Mouse (Mus musculus): ENCODE results near the gene Rusc2. TPM values are rescaled to one million over a fixed set of nuclear protein-coding genes. Genes with fewer than 3 reads are reported as not detected.

The Rusc2 gene
- 49.8 and 124 TPM in 2 replicates for polyA plus RNA-seq (2012; rRNA removed)

DNA sequence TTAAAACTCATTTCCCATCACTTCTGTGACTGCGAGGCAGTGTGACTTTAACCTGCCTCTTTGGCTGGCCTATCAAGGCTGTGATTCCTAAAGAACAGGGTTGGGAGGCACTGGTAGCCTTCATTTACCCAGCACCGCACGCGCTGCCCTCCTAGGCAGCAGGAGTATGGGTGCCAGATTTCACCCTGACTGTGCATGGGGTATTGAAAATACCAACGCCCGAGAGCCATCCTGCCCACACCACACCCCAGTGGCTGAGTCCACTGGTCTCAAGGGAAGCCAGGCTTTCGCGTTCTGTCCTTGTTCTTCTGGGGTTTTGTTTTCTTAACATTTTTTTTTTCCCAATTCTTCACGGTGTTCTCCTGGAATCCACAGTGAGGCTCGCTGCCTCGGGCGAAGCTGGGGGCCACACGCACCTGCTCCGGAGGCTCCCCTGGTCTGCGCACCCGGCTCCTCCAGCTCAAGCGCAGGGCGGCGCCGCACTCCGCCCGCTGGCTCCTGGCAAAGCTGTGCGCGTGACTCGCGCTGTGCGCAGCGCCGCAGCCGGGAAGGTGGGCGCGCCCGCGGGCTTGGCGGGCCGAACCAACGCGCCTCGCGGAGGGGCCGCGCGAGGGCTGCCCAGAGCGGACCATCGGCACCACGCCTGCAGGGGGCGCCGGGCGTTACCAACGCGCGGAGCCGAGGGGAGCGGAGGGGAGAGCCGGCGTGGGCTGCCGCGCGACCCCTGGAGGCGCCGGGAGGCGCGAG, at the start of gene Rusc2:
Gene Rusc2, plus strand, starts transcription at position 572 of the 747 bp plus-strand sequence.
- peak; percentile 89 for TF ChIP-seq POLR2A (IDR thresholded peaks at IDR 0.05; ENCODE audit: borderline replicate concordance, extremely low read depth, insufficient read depth, insufficient read length, poor library complexity, severe bottlenecking)
- TF ChIP-seq CTCF (IDR thresholded peaks at IDR 0.05; ENCODE audit: borderline replicate concordance, extremely low read depth, insufficient read depth, insufficient read length), result peak; percentile 45; the same call in 1 of the 2 replicates
- DNase-seq (ENCODE audit: low read depth), result peak; percentile 96

DNA sequence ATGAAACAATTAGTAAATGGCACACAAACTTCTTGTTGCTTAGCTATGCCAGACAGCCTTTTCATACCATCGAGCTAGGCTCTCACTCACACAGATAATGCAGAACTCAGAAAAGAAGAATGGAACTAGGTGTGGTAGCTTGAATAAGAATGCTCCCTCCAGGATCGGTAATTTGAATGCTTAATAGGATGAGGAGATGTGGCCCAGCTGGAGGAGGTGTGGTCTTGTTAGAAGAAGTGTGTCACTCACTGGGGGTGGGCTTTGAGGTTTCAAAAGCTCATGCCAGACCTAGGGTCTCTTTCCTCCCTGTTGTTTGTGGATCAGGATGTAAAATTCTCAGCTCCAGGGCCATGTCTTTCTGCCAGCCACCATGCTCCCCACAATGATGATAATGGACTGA, 47.0 kb upstream of the Rusc2 start:
- TF ChIP-seq CTCF (IDR thresholded peaks at IDR 0.05; ENCODE audit: borderline replicate concordance, extremely low read depth, insufficient read depth, insufficient read length), result no peak
- no peak for TF ChIP-seq POLR2A (IDR thresholded peaks at IDR 0.05; ENCODE audit: borderline replicate concordance, extremely low read depth, insufficient read depth, insufficient read length, poor library complexity, severe bottlenecking)
- no peak for DNase-seq (ENCODE audit: low read depth)

DNA sequence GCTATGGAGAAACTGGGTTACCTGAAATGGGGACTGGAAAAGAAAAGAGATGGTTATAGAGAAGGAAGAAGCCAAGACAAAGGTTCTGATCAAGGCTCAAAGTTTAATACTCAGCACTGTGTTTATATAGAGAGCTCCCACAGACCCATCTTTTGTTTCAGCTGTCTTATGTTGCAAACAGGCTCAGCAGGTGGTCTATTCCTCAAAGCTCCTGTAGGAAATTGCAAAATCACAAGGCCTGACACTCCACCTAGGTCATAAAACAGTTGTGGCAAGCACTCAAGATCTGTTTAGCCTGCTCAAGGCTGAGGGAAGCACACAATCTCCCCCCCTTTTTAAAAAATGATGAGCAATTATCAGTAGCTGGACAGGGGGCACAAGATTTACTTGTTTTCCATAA, 45.6 kb upstream of the Rusc2 start:
- no peak for DNase-seq (ENCODE audit: low read depth)
- no peak for TF ChIP-seq CTCF (IDR thresholded peaks at IDR 0.05; ENCODE audit: borderline replicate concordance, extremely low read depth, insufficient read depth, insufficient read length)
- no peak for TF ChIP-seq POLR2A (IDR thresholded peaks at IDR 0.05; ENCODE audit: borderline replicate concordance, extremely low read depth, insufficient read depth, insufficient read length, poor library complexity, severe bottlenecking)

DNA sequence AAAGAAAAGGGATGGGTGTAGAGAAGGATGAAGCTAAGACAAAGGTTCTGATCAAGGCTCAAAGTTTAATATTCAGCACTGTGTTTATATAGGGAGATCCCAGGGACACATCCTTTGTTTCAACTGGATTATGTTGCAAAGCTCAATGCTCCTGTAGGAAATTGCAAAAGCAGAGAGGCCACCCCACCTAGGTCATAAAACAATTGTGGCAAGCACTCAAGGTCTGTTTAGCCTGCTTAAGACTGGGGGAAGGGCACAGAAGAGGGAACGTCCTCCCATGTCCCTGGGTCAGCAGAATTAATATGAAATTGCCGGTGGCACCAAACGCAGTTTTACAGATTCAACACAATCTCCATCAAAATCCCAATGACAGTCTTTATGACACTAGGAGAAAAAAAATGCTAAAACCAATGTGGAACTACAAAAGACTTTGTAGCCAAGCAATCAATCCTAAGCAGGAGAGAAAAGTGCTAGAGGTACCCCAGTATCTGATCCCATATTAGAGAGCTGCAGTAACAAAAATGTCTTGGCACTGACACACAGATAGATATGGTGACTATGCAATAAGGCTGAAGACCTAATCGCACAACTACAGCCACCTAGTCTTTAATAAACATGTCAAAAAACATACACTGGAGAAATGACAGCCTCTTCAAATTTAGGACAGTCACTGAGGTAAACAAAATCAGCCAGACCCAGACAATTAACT, 41.5 kb upstream of the Rusc2 start:
- DNase-seq (ENCODE audit: low read depth), result no peak
- TF ChIP-seq CTCF (IDR thresholded peaks at IDR 0.05; ENCODE audit: borderline replicate concordance, extremely low read depth, insufficient read depth, insufficient read length) (no peak), POLR2A (IDR thresholded peaks at IDR 0.05; ENCODE audit: borderline replicate concordance, extremely low read depth, insufficient read depth, insufficient read length, poor library complexity, severe bottlenecking) (no peak)

DNA sequence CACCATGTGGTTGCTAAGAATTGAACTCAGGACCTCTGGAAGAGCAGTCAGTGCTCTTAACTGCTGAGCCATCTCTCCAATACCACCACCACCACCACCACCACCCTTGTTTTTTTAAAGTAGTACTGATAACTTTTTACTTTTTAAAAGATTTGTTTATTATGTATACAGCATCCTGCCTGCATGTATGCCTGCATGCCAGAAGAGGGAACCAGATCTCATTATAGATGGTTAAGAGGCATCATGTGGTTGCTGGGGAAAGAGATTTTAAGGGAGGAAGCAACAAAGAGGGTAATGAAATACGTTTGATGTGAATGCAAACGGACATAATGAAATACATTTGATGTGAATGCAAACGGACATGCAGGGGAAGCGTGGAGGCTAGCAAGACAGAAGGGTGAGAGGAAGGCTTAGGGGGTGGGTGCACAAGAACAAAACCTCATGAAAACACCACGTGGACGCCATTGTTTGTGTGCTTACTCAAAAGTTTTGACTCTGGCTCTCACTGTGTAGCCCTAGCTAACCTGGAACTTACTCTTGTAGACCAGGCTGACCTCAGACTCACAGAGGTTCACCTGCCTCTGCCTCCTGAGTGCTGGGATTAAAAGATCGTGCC, 40.4 kb upstream of the Rusc2 start:
- peak; percentile 18 for DNase-seq (ENCODE audit: low read depth)
- TF ChIP-seq POLR2A (IDR thresholded peaks at IDR 0.05; ENCODE audit: borderline replicate concordance, extremely low read depth, insufficient read depth, insufficient read length, poor library complexity, severe bottlenecking) (no peak), CTCF (IDR thresholded peaks at IDR 0.05; ENCODE audit: borderline replicate concordance, extremely low read depth, insufficient read depth, insufficient read length) (no peak)

DNA sequence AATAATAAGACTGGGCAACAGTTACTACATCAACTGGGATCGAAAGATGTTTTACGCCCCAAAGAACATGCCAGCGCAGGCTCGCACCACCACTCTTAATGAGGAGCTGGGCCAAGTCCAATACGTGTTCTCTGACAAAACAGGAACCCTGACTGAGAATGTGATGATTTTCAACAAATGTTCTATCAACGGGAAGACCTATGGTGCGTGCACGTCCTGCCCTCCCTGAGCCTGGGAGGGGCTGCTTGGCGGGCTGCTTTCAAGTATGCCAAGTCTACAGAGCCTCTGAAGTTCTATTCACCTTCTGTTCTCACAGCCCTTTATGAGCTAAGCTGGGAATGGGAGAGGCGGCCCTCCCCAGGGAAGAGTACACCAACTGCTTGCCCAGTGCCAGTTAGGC, 39.3 kb upstream of the Rusc2 start:
- TF ChIP-seq POLR2A (IDR thresholded peaks at IDR 0.05; ENCODE audit: borderline replicate concordance, extremely low read depth, insufficient read depth, insufficient read length, poor library complexity, severe bottlenecking) (no peak), CTCF (IDR thresholded peaks at IDR 0.05; ENCODE audit: borderline replicate concordance, extremely low read depth, insufficient read depth, insufficient read length) (no peak)
- DNase-seq (ENCODE audit: low read depth), result peak; percentile 83

DNA sequence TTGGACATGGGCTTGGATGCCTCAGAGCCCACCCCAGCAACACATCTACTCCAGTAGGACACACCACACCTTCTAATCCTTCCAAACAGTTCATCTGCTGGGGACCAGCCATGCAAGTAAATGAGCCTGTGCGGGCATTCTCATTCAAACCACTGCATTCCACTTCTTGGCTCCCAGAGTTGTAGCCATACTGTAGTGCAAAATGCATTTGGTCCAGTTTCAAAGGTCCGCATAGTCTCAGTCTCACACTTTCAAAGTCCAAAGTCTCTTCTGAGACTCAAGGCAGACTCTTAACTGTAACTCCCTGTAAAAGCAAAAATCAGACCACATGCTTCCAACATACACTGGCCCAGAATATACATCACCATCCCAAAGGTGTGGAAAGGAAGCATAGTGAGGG, 36.8 kb upstream of the Rusc2 start:
- TF ChIP-seq POLR2A (IDR thresholded peaks at IDR 0.05; ENCODE audit: borderline replicate concordance, extremely low read depth, insufficient read depth, insufficient read length, poor library complexity, severe bottlenecking) (no peak), CTCF (IDR thresholded peaks at IDR 0.05; ENCODE audit: borderline replicate concordance, extremely low read depth, insufficient read depth, insufficient read length) (no peak)
- DNase-seq (ENCODE audit: low read depth), result no peak

DNA sequence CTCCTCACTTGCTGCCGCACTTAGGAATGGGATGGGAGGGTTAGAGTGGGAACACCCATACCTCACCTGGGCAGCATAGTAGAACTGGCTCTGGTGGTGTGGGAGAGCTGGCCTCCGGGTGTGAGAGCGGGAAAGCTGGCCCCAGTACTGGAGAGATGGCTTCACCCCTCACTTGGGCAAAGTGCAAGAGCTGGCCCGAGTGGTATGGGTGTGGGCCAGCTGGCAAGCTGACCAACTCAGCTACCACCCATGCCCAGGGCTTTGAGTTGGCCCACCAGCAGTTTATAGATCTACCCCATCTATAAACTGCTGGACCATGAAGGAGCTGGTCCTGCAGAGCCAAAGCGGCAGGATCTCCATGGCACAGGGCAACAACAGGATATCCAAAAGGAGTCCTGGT, 32.6 kb upstream of the Rusc2 start:
- TF ChIP-seq CTCF (IDR thresholded peaks at IDR 0.05; ENCODE audit: borderline replicate concordance, extremely low read depth, insufficient read depth, insufficient read length) (no peak), POLR2A (IDR thresholded peaks at IDR 0.05; ENCODE audit: borderline replicate concordance, extremely low read depth, insufficient read depth, insufficient read length, poor library complexity, severe bottlenecking) (no peak)
- DNase-seq (ENCODE audit: low read depth), result no peak

DNA sequence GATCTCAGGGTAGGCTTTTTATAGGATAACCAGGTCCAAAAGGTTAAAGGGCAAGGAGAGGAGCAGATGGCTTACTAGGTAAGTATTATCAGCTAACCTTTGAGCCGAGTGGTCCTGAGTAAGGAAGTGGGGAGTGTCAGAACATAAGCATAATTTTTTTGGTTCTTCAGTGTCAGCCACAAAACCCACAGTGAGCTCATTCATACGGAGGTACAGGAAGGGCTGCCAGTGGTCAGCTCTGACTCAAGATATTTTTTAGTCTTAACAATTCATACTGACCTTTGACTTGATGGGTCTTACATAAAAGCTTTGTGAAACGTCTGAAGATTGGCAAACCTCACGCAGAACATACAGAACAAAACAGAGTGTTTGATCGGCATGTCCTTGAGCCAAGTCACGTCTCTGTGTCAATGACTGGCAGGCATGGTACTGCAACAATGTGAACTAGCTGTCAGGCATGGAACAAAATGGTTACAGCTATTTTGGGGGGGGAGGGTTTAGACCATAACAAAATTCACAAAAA, 31.7 kb upstream of the Rusc2 start:
- TF ChIP-seq POLR2A (IDR thresholded peaks at IDR 0.05; ENCODE audit: borderline replicate concordance, extremely low read depth, insufficient read depth, insufficient read length, poor library complexity, severe bottlenecking) (no peak), CTCF (IDR thresholded peaks at IDR 0.05; ENCODE audit: borderline replicate concordance, extremely low read depth, insufficient read depth, insufficient read length) (no peak)
- DNase-seq (ENCODE audit: low read depth), result no peak

DNA sequence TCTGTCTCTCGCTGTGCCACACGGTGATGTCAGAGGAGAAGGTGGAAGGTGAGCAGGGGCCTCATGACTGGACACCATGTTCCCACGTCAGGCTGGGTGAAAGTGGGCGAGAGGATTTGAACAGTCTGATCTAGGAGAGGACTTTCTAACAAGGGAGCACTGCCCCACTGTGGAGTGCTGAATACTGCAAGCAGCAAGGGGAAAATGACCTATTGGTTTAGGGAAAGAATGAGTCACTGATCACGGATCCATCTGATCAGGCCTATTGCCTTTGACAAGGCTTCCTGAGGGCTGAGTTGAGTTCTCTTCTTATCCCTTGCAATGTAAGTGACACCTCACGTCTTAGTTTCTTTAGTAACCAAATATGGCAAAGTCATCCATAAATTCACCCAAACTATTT, 28.1 kb upstream of the Rusc2 start:
- TF ChIP-seq POLR2A (IDR thresholded peaks at IDR 0.05; ENCODE audit: borderline replicate concordance, extremely low read depth, insufficient read depth, insufficient read length, poor library complexity, severe bottlenecking) (no peak), CTCF (IDR thresholded peaks at IDR 0.05; ENCODE audit: borderline replicate concordance, extremely low read depth, insufficient read depth, insufficient read length) (no peak)
- no peak for DNase-seq (ENCODE audit: low read depth)

DNA sequence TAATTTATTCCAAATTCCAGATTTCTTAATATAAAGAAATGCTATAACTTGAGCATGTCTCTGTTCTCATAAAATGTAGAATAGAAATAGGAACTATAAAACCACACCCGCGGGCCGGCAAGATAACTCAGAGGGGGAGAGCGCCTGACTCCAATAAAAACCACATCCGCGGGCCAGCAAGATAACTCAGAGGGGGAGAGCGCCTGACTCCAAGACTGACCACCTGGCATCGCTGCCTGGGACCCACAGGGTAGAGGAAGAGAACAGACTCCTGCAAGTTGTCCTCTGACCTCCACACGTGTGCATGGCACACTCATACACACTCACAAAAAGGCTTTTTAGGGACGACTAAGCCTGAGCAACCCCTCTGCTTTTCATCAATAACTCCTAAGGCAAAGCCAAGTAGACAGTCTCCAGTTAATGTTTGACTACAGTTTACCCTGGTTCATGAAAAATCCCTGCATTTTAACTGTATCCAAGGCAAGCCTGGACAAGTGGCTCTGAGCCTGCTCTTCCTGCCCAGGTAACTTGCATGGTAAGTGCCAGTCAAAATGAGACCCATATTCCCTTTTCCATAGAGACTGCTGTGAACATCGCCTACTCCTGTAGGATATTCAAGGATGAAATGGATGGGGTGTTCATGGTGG, 16.7 kb upstream of the Rusc2 start:
- TF ChIP-seq POLR2A (IDR thresholded peaks at IDR 0.05; ENCODE audit: borderline replicate concordance, extremely low read depth, insufficient read depth, insufficient read length, poor library complexity, severe bottlenecking) (no peak), CTCF (IDR thresholded peaks at IDR 0.05; ENCODE audit: borderline replicate concordance, extremely low read depth, insufficient read depth, insufficient read length) (no peak)
- no peak for DNase-seq (ENCODE audit: low read depth)

Measured in brain, embryonic 14.5 days (tissue).